Mouse (Mus musculus) midbrain, embryonic 16.5 days (tissue): Measurements from ENCODE around the gene Wnk4. TPM values are rescaled to one million over a fixed set of nuclear protein-coding genes. Genes with fewer than 3 reads are reported as not detected.
A peak's percentile ranks its signal among the peaks of the same experiment; 100 is the strongest.

Source experiments
- ATAC-seq: fragments of 200-750 bp; cut with Nextera tagmentation; 2 replicates; pipeline ENCODE4 v1.8.0; 2017; ENCODE audit warnings: moderate TSS enrichment
- H3K27ac ChIP-seq: fragments of 300-500 bp; sonication (generic); 2 replicates; pipeline ENCODE4 v1.5.1; 2014; ENCODE audit warnings: mild to moderate bottlenecking, low read length, mixed read lengths
- H3K27me3 ChIP-seq: fragments of 300-500 bp; sonication (generic); 2 replicates; pipeline ENCODE4 v1.6.1; 2014; ENCODE audit warnings: low read depth, low read length, mixed read lengths; ENCODE audit not compliant: control insufficient read depth, insufficient read depth
- H3K36me3 ChIP-seq: fragments of 300-500 bp; sonication (generic); 2 replicates; pipeline ENCODE4 v1.6.1; 2014; ENCODE audit warnings: mild to moderate bottlenecking, low read length, moderate library complexity, mixed read lengths; ENCODE audit not compliant: control insufficient read depth, insufficient read depth
- H3K4me1 ChIP-seq: fragments of 300-500 bp; sonication (generic); 2 replicates; pipeline ENCODE4 v1.6.1; 2014; ENCODE audit warnings: mild to moderate bottlenecking, low read length, mixed read lengths; ENCODE audit not compliant: control insufficient read depth, insufficient read depth
- H3K4me2 ChIP-seq: fragments of 300-500 bp; sonication (generic); 2 replicates; pipeline ENCODE4 v1.6.1; 2014; ENCODE audit warnings: mild to moderate bottlenecking, low read length, mixed read lengths
- H3K4me3 ChIP-seq: fragments of 300-500 bp; sonication (generic); 2 replicates; pipeline ENCODE4 v1.5.1; 2014; ENCODE audit warnings: low read depth, mild to moderate bottlenecking, low read length, moderate library complexity, mixed read lengths
- H3K9ac ChIP-seq: fragments of 300-500 bp; sonication (generic); 2 replicates; pipeline ENCODE4 v1.6.1; 2014; ENCODE audit warnings: low read depth, low read length, mixed read lengths
- H3K9me3 ChIP-seq: fragments of 300-500 bp; sonication (generic); replicated peaks from 2 replicates; pipeline ENCODE4 v1.6.1; 2014; ENCODE audit warnings: mild to moderate bottlenecking, low read length, mixed read lengths; ENCODE audit not compliant: control insufficient read depth, poor library complexity, severe bottlenecking
- whole genome bisulfite sequencing: fragments of 180-500 bp; shearing (Covaris S2); extraction: QIAGEN DNeasy Blood & Tissue Kit; methylation state at CpG from one replicate; pipeline ENCODE4 v1.1.7; 2014; 5-methylcytosine and 5-hydroxymethylcytosine counted together
- polyA plus RNA-seq: library from polyadenylated mRNA; unstranded; fragments of >200 nt; fragmentation: Nextera tagmentation; extraction: Ambion mirVana; gene quantifications from 2 replicates; pipeline ENCODE4 v1.2.1, GENCODE M21; 2015

The Wnk4 gene
- polyA plus RNA-seq, 1 experiment from 2014 or later = 7.4 TPM

DNA sequence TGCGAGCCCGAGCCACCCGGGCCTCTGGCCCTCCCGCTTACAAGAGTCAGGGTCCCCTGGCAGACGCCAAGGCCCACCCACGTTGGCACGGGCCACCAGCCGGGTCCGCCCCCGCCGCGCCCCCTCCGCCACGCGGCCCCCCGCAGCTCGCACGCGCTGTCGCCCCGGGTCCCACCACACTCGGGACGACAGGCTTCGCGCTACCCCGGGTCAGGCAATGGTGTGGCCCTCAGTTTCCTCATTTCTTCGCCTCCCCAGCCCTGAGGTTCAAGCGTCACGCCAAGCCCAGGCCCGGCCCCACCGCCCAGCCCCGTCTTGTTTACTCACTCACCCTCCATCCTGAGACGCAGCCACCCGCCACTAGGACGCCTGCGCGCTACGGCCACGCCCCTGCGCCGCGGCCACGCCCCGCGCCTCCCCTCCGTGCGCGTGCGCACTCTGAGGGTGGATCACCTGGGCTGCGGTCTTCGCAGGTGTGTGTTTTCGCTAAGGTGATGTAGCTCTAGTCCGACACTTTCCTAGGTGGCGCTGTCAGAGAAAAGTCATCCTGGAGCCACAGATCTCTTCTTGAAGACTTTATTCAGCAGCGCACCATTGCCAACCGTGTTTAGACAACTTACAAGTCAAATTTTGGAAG is 34.2 kb upstream of the Wnk4 start, which contains the start of gene Ezh1:
Ezh1 (minus strand) TSS at position 399 of the 637 bp plus-strand sequence.
- peak; percentile 94 for ATAC-seq
- H3K36me3 ChIP-seq = no peaks in the 10 kb centered on the region
- peaks cover 7% of the 10 kb centered on the region; the same call in 1 of the 2 replicates for H3K27me3 ChIP-seq
- peak within 1 kb of the TSS; percentile 95 for H3K9ac ChIP-seq
- peak within 1 kb of the TSS; percentile 53 for H3K27ac ChIP-seq
- peaks cover 5% of the 10 kb centered on the region; the same call in 1 of the 2 replicates for H3K4me1 ChIP-seq
- 1% methylated on average over 55 of the region's 56 CpGs for WGBS
- no peaks in the 10 kb centered on the region for H3K9me3 ChIP-seq
- H3K4me2 ChIP-seq = peak within 1 kb of the TSS; percentile 81
- peak within 1 kb of the TSS; percentile 84 for H3K4me3 ChIP-seq

DNA sequence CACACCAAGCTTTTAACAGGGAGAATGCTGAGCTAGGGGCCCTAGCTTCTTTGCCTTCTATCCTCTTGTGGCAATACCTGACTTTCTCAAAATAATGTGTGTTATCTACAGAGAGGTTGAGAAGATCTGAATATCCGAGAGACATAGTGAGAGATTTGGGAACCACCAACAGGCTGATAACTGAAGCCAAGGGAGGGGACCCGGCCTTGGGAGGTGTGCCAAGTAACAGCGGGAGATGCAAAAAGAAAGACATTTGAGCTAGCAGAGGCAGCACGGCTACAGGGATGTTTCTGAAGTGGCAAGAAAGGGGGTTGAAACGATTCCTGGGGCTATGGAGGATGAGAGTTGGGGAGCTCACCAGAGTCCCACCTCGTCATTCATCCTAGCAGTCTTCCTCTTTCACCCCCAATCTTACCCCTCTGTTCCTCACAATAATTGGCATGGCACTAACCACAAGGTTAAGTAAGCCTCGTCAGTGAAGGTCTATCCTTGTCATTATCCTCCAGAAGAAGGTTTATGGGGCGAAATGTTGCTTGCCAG is 30.9 kb upstream of the Wnk4 start:
- WGBS = 21% methylated on average over 8 of the region's 8 CpGs
- H3K27ac ChIP-seq = no peak overlapping the region
- H3K9me3 ChIP-seq = no peaks in the 10 kb centered on the region

DNA sequence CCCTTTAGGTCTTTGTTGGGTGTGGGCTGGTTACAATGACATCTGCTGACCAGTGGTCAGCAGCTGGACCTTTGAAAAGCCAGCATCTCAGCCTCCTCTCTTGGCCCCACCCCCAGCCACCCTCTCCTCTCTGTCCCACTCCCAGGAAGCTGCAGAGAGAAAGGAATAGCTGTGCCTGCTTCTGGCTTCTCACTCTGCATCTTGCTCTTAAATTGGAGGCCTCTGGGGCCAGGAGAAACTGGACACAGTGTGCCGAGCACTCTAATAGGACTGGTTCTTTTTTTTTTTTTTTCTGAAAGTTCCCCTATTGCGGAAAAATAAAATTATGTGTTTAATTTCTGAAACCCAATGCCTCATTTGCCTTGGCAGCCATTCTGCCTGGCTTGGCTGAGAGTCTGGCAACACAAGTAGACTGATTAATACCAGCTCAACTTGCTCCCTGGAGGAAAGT is 30.3 kb upstream of the Wnk4 start:
- ATAC-seq = no peak
- peak overlapping the region; percentile 42 for H3K27ac ChIP-seq

More for the DNA sequence above, 30.9 kb upstream of the Wnk4 start:
- Histone ChIP-seq H3K4me2 (no peak overlapping the region), H3K4me3 (no peak overlapping the region), H3K9ac (no peak overlapping the region), H3K4me1 (peaks cover 5% of the 10 kb centered on the region; the same call in 1 of the 2 replicates), H3K36me3 (no peaks in the 10 kb centered on the region), H3K27me3 (peaks cover 10% of the 10 kb centered on the region)
- ATAC-seq = no peak

DNA sequence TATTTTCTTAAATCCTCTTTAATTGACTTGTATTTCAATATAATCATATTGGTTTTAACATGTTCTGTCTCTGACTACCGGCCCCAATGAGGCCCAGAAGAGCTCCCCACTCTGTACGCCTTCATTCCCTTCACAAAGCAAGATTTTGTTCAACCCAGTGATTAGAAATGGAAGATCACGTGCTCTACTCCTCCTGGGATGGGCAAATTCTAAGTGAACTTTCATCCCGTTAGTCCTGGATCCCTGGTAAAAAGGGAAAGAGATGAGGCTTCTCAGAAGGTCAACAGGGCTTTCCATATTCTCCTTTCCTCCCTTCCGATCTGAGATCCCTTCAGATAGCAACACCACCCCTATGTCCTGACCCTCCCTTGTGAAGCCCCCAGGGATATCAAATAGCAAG is 29.8 kb upstream of the Wnk4 start:
- Histone ChIP-seq H3K9me3 (no peaks in the 10 kb centered on the region), H3K4me3 (no peak overlapping the region), H3K36me3 (no peaks in the 10 kb centered on the region), H3K9ac (no peak overlapping the region), H3K27me3 (peaks cover 10% of the 10 kb centered on the region), H3K4me2 (no peak overlapping the region; the same call in 1 of the 2 replicates), H3K4me1 (peaks cover under 1% of the 10 kb centered on the region; the same call in 1 of the 2 replicates), H3K27ac (peak overlapping the region; percentile 42)
- WGBS = 13% methylated on average over 5 of the region's 5 CpGs
- ATAC-seq = no peak

More for the DNA sequence above, 30.3 kb upstream of the Wnk4 start:
- no peaks in the 10 kb centered on the region for H3K9me3 ChIP-seq
- H3K9ac ChIP-seq = no peak overlapping the region
- H3K4me3 ChIP-seq = no peak overlapping the region
- 27% methylated on average over 2 of the region's 2 CpGs for WGBS
- H3K4me1 ChIP-seq = peaks cover 4% of the 10 kb centered on the region; the same call in 1 of the 2 replicates
- H3K4me2 ChIP-seq = no peak overlapping the region
- H3K27me3 ChIP-seq = peaks cover 10% of the 10 kb centered on the region
- no peaks in the 10 kb centered on the region for H3K36me3 ChIP-seq

DNA sequence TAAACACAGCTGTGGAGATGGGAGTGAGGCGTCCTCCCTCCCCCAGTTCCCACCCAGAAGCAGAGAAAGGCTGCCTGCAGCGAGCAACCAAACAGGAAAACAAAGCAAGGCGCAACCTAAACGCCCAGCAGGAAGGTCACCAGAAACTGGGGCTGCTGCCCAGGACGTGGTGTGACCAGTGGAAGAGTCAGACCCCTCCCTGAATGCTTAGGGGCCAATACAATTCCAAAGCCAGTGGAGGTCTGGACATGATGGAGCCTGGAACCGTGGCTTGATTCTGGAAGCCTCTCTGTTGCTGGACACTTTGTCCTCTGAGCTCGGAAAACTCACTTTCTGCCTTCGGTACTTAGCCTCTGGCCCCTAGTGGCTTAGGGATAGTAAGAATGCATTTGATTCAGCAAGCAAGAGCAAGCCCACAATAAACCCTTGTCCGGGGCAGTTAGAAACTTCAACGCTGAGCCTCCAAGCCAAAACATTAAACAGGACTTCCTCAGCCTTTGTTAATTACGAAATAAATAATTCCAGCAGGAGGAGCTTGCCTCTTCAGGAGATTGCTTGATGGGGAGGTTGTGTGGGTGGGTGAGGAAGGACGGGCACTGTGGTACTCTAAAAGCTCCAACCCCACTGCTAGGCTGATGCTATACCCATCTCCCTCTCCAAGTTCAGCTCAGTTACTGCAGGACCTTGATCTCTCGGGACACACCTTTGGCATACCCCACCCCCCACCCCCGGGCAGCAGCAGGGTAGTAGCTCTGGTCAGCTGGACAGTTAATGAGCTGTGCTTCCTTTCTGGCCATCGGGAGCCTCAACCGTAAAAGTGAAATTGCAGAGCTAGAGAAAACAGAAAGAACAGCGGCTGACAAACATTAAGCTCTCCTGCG is 29.1 kb upstream of the Wnk4 start:
- no peak for ATAC-seq
- Histone ChIP-seq H3K4me1 (no peaks in the 10 kb centered on the region), H3K4me3 (no peak overlapping the region), H3K27me3 (peaks cover 10% of the 10 kb centered on the region), H3K4me2 (peak overlapping the region; percentile 8; the same call in 1 of the 2 replicates), H3K36me3 (no peaks in the 10 kb centered on the region), H3K9me3 (no peaks in the 10 kb centered on the region), H3K9ac (no peak overlapping the region), H3K27ac (peak overlapping the region; percentile 42)
- WGBS = 17% methylated on average over 18 of the region's 18 CpGs

DNA sequence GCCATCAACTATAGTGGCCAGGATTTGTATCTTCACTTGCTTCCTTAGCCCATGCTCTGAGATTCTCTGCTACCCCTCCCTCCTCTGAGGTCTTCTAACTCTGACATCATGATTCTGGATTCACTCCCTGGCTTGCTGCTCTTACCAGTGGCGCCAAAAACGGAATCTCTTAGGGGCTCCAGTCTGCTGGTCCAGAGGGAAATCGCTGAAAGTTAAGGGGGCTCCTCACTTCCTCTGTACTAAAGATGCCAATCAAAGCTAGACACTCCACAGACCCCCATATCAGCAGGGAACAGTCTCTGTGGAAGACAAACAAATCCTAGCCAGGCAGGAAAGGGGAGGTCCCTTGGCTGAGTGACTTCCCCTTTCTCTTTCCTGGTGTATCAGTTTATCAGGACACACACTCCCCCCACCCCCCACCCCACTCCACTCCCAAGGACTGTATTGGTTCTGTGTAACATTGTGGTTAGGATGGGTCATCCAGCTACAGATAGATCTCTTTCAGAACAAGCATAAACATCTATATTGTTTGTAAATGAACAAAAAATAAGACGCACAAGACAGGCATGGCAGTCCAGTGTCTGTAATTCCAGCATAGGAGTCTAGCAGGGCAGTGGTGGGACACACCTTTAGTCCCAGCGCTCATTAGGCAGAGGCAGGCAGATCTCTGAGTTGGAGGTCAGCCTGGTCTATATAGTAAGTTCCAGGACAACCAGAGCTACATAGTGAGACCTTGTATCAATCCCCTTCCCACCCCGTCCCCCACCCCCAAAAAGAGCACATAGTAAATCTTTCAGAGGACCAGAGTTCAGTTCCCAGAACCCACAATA is 28.1 kb upstream of the Wnk4 start:
- Histone ChIP-seq H3K4me2 (no peak overlapping the region), H3K9me3 (no peaks in the 10 kb centered on the region), H3K4me1 (no peaks in the 10 kb centered on the region), H3K27ac (peak overlapping the region; percentile 42; the same call in 1 of the 2 replicates), H3K36me3 (no peaks in the 10 kb centered on the region), H3K27me3 (peaks cover 10% of the 10 kb centered on the region), H3K4me3 (no peak overlapping the region), H3K9ac (no peak overlapping the region)
- 60% methylated on average over 6 of the region's 6 CpGs for WGBS
- no peak for ATAC-seq

DNA sequence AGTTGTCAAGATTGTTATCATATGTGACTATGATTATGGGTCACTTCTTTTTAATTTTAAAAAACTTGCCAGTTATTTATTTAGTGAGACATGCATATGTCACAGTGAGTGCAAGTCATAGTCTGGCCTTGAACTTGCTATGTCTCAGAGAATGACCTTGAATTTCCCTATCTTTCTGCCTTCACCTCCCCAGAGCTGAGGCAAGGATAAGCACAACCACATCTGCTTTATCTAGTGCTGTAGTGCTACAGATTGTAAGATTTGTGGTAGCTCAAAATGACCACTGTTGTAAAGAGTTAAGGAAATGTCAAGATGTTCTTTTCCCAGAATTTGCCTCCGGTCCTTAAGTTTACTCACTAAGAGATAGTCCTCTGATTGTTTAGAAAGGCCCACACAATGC is 27.1 kb upstream of the Wnk4 start:
- peaks cover 10% of the 10 kb centered on the region for H3K27me3 ChIP-seq
- no peaks in the 10 kb centered on the region for H3K9me3 ChIP-seq
- H3K4me3 ChIP-seq = no peak overlapping the region
- H3K27ac ChIP-seq = no peak overlapping the region
- no peak overlapping the region for H3K4me2 ChIP-seq
- ATAC-seq = no peak
- H3K4me1 ChIP-seq = no peaks in the 10 kb centered on the region
- H3K36me3 ChIP-seq = no peaks in the 10 kb centered on the region
- no peak overlapping the region for H3K9ac ChIP-seq
- 100% methylated on average over 1 of the region's 1 CpGs for WGBS

DNA sequence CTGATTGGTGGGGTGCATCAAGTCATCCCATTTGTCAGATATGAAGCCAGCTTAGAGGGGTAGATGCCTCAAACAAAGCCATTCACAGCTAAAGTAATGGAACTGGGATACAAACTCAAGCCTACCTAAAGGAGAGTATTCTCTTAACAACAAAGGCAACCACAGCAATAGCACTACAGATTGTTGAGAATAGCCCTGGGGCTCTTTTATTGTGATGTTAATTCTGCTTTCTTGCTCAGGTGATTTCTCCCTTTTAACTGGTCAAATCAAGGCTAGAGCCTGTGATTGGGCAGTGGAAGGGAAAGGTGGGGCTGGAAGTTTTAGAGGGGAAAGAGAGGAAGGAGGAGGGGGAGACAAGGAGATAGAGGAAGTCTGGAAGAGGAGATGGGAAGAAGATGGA is 26.2 kb upstream of the Wnk4 start:
- H3K36me3 ChIP-seq = no peaks in the 10 kb centered on the region
- ATAC-seq = no peak
- H3K4me3 ChIP-seq = no peak overlapping the region
- no peaks in the 10 kb centered on the region for H3K4me1 ChIP-seq
- no peak overlapping the region for H3K9ac ChIP-seq
- no peaks in the 10 kb centered on the region for H3K9me3 ChIP-seq
- peaks cover 10% of the 10 kb centered on the region for H3K27me3 ChIP-seq
- no peak overlapping the region for H3K27ac ChIP-seq
- no peak overlapping the region for H3K4me2 ChIP-seq
